Mouse (Mus musculus): Measurements from ENCODE around the gene Zc3h12b.

GRCm38 (mm10) chrX:95963366-95963765 is 251.9 kb downstream of the Zc3h12b start:
- TF ChIP-seq CTCF (IDR thresholded peaks at IDR 0.05) (no peak), POLR2A (IDR thresholded peaks at IDR 0.05; ENCODE audit: insufficient read depth, low read depth, low read length) (no peak), EP300 (IDR thresholded peaks at IDR 0.05; ENCODE audit: insufficient read depth, low read depth, low read length) (no peak)
